Mouse (Mus musculus) kidney, adult 2 months (tissue): Measurements from ENCODE around the gene Zfp386.

Experiments
- CTCF ChIP-seq: fragments of 200-500 bp; conservative IDR thresholded peaks from 2 replicates; pipeline ENCODE4 v1.5.1; 2011; ENCODE audit warnings: low read depth, mild to moderate bottlenecking, control low read depth, low read length, moderate library complexity, mixed read lengths; ENCODE audit not compliant: insufficient read depth, insufficient read length
- POLR2A ChIP-seq: fragments of 200-500 bp; IDR thresholded peaks from one replicate; pipeline ENCODE4 v1.6.1; 2011; ENCODE audit warnings: low read depth, low read length, control low read depth

GRCm38 (mm10) chr12:116077855-116078366, 30.4 kb downstream of the Zfp386 start:
- TF ChIP-seq CTCF (no peak), POLR2A (no peak)
